Mouse (Mus musculus): ENCODE results near the gene Auts2. TPM values are rescaled to one million over a fixed set of nuclear protein-coding genes. Genes with fewer than 3 reads are reported as not detected.

Gene Auts2
- polyA plus RNA-seq, 1 experiment from 2014 or later = 70.3 TPM

DNA sequence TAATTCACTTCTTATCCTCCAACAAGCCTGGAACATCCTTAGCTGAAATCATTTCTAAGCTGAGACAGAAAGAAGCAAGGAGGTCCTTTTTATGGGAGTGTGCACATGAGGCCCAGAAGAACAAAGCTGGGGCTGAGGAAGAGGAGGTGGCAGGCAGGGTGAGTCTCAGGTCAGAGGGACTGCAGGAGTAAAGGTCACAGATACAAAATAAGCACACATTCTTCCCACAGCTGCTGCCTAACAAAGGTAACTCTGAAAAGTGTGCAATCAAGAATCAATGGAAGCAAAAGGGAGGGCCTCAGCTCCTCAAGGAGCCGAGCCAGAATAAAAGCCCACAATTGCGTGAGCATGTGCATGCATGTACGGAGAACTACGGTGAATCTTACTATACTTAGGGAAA, 51.6 kb downstream of the Auts2 start:
- H3K9me3 ChIP-seq (ENCODE audit: control insufficient read depth, low read length) = no peaks in the 10 kb centered on the region
- no peak overlapping the region for H3K4me2 ChIP-seq (replicated peaks; ENCODE audit: low read depth, low read length)
- no peaks in the 10 kb centered on the region; the same call in none of the 2 replicates for H3K4me1 ChIP-seq (replicated peaks; ENCODE audit: control insufficient read depth, insufficient read depth, low read length)
- H3K4me3 ChIP-seq (ENCODE audit: low read depth, low read length) = no peak overlapping the region
- no peak overlapping the region for H3K27ac ChIP-seq (ENCODE audit: low read depth, low read length)
- WGBS = 21% methylated on average over 4 of the region's 4 CpGs
- DNase-seq (ENCODE audit: low spot score) (no peak), ATAC-seq (ENCODE audit: low FRiP score) (no peak)
- H3K36me3 ChIP-seq (ENCODE audit: control insufficient read depth, insufficient read depth, low read length) = no peaks in the 10 kb centered on the region
- H3K27me3 ChIP-seq (ENCODE audit: control insufficient read depth, insufficient read depth, low read length) = no peaks in the 10 kb centered on the region
- no peak overlapping the region for H3K9ac ChIP-seq (ENCODE audit: low read depth, low read length)

DNA sequence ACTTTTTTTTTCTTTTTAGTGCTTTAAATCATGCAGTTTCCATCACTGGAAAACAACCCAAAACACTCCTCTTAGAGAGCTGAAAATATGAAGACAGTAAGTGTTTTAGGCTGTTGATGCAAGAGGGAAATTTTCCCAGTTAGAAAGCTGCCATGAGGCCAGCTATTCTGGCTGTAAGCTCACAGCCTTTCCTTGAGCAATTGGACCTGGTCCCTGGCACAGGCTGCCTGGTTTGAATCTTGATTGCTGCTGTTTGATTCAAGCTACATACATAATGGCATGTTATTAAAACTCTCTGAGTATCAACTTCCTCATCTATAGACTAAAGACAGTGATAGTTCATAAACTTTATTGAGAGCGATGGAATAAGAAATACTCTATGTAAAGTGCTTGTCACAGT, 52.8 kb downstream of the Auts2 start:
- no peaks in the 10 kb centered on the region for H3K9me3 ChIP-seq (ENCODE audit: control insufficient read depth, low read length)
- no peak for ATAC-seq (ENCODE audit: low FRiP score)
- no peaks in the 10 kb centered on the region; the same call in none of the 2 replicates for H3K4me1 ChIP-seq (replicated peaks; ENCODE audit: control insufficient read depth, insufficient read depth, low read length)
- H3K27me3 ChIP-seq (ENCODE audit: control insufficient read depth, insufficient read depth, low read length) = no peaks in the 10 kb centered on the region
- H3K27ac ChIP-seq (ENCODE audit: low read depth, low read length) = no peak overlapping the region
- H3K4me2 ChIP-seq (replicated peaks; ENCODE audit: low read depth, low read length) = no peak overlapping the region
- no peak overlapping the region for H3K4me3 ChIP-seq (ENCODE audit: low read depth, low read length)
- 95% methylated on average over 1 of the region's 1 CpGs for WGBS
- no peak overlapping the region for H3K9ac ChIP-seq (ENCODE audit: low read depth, low read length)
- H3K36me3 ChIP-seq (ENCODE audit: control insufficient read depth, insufficient read depth, low read length) = no peaks in the 10 kb centered on the region
- no peak for DNase-seq (ENCODE audit: low spot score)

DNA sequence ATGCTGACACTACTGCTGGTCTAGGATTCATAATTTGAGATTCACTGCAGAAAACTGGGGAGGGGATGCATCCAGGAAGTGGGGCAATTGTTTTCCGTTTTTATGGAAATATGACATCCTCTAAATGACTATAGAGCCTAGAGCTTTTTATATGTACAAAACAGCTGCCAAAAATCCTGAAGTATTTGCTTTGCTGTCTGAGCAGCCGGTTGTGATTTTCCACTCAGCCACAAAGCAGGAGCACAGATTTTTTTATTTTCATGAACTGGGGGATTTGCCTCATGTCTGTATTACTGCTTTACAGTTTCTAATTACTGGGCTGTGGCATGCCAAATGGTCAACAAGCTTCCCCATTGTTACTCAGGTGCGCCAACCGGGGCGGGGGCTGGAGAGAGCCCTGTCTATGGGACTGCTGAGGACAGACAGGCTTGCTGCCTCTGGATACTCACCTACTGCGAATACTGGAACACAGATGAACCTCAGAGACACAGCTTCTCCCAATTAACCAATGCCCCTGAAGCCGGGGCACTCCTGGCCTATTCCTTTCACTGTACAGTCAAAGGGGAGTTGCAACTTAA, 53.3 kb downstream of the Auts2 start:
- Histone ChIP-seq H3K4me1 (replicated peaks; ENCODE audit: control insufficient read depth, insufficient read depth, low read length) (no peaks in the 10 kb centered on the region; the same call in none of the 2 replicates), H3K4me3 (ENCODE audit: low read depth, low read length) (no peak overlapping the region), H3K9ac (ENCODE audit: low read depth, low read length) (no peak overlapping the region), H3K36me3 (ENCODE audit: control insufficient read depth, insufficient read depth, low read length) (no peaks in the 10 kb centered on the region), H3K4me2 (replicated peaks; ENCODE audit: low read depth, low read length) (no peak overlapping the region), H3K27ac (ENCODE audit: low read depth, low read length) (no peak overlapping the region), H3K9me3 (ENCODE audit: control insufficient read depth, low read length) (no peaks in the 10 kb centered on the region), H3K27me3 (ENCODE audit: control insufficient read depth, insufficient read depth, low read length) (no peaks in the 10 kb centered on the region)
- 72% methylated on average over 7 of the region's 7 CpGs for WGBS
- DNase-seq (ENCODE audit: low spot score) (no peak), ATAC-seq (ENCODE audit: low FRiP score) (no peak)

DNA sequence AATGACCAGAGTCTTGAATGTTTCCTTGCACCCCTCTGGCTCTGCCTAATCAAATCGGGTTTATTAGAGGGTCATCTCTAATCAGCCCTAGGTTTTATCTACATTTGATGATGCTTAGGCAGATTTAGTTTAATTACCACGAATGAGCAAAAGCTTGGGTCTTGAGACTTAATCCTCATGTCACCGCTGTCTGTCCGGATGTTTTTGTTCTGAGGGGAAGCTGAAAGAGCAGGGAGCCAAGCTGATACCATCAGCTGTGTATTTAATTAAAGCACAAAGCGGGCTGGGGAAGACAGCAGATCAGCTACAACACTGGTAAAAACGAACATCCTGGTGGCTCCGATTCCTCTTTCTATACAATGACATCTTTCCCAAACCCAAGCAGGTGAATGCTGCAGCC, 56.3 kb downstream of the Auts2 start:
- WGBS = 51% methylated on average over 7 of the region's 7 CpGs
- Histone ChIP-seq H3K4me3 (ENCODE audit: low read depth, low read length) (no peak overlapping the region), H3K9ac (ENCODE audit: low read depth, low read length) (no peak overlapping the region), H3K27me3 (ENCODE audit: control insufficient read depth, insufficient read depth, low read length) (no peaks in the 10 kb centered on the region), H3K36me3 (ENCODE audit: control insufficient read depth, insufficient read depth, low read length) (no peaks in the 10 kb centered on the region), H3K4me1 (replicated peaks; ENCODE audit: control insufficient read depth, insufficient read depth, low read length) (no peaks in the 10 kb centered on the region; the same call in none of the 2 replicates), H3K9me3 (ENCODE audit: control insufficient read depth, low read length) (no peaks in the 10 kb centered on the region), H3K27ac (ENCODE audit: low read depth, low read length) (no peak overlapping the region), H3K4me2 (replicated peaks; ENCODE audit: low read depth, low read length) (no peak overlapping the region)
- ATAC-seq (ENCODE audit: low FRiP score) = no peak
- no peak for DNase-seq (ENCODE audit: low spot score)

- no peak overlapping the region for H3K27ac ChIP-seq (ENCODE audit: low read depth, low read length)
- no peaks in the 10 kb centered on the region; the same call in 1 of the 2 replicates for H3K4me1 ChIP-seq (replicated peaks; ENCODE audit: control insufficient read depth, insufficient read depth, low read length)
- DNase-seq (ENCODE audit: low spot score) (no peak), ATAC-seq (ENCODE audit: low FRiP score) (no peak)
- H3K9me3 ChIP-seq (ENCODE audit: control insufficient read depth, low read length) = no peaks in the 10 kb centered on the region
- no peak overlapping the region for H3K4me2 ChIP-seq (replicated peaks; ENCODE audit: low read depth, low read length)
- no peak overlapping the region for H3K9ac ChIP-seq (ENCODE audit: low read depth, low read length)
- 86% methylated on average over 6 of the region's 6 CpGs for WGBS
- H3K4me3 ChIP-seq (ENCODE audit: low read depth, low read length) = no peak overlapping the region
- no peaks in the 10 kb centered on the region for H3K27me3 ChIP-seq (ENCODE audit: control insufficient read depth, insufficient read depth, low read length)
- H3K36me3 ChIP-seq (ENCODE audit: control insufficient read depth, insufficient read depth, low read length) = no peaks in the 10 kb centered on the region
Observed at GRCm38 (mm10) chr5:132485994-132486393, 57.1 kb downstream of the Auts2 start.

- Histone ChIP-seq H3K27ac (ENCODE audit: low read depth, low read length) (no peak overlapping the region), H3K27me3 (ENCODE audit: control insufficient read depth, insufficient read depth, low read length) (no peaks in the 10 kb centered on the region), H3K4me1 (replicated peaks; ENCODE audit: control insufficient read depth, insufficient read depth, low read length) (no peaks in the 10 kb centered on the region; the same call in 1 of the 2 replicates), H3K36me3 (ENCODE audit: control insufficient read depth, insufficient read depth, low read length) (no peaks in the 10 kb centered on the region), H3K4me3 (ENCODE audit: low read depth, low read length) (no peak overlapping the region), H3K9me3 (ENCODE audit: control insufficient read depth, low read length) (no peaks in the 10 kb centered on the region), H3K9ac (ENCODE audit: low read depth, low read length) (no peak overlapping the region), H3K4me2 (replicated peaks; ENCODE audit: low read depth, low read length) (no peak overlapping the region)
- 89% methylated on average over 3 of the region's 3 CpGs for WGBS
- DNase-seq (ENCODE audit: low spot score) (no peak), ATAC-seq (ENCODE audit: low FRiP score) (no peak)
Observed at GRCm38 (mm10) chr5:132485448-132485847, 57.7 kb downstream of the Auts2 start.

- Histone ChIP-seq H3K27me3 (ENCODE audit: control insufficient read depth, insufficient read depth, low read length) (no peaks in the 10 kb centered on the region), H3K4me1 (replicated peaks; ENCODE audit: control insufficient read depth, insufficient read depth, low read length) (no peaks in the 10 kb centered on the region), H3K9me3 (ENCODE audit: control insufficient read depth, low read length) (no peaks in the 10 kb centered on the region), H3K9ac (ENCODE audit: low read depth, low read length) (no peak overlapping the region), H3K4me3 (ENCODE audit: low read depth, low read length) (no peak overlapping the region), H3K27ac (ENCODE audit: low read depth, low read length) (no peak overlapping the region), H3K4me2 (replicated peaks; ENCODE audit: low read depth, low read length) (no peak overlapping the region), H3K36me3 (ENCODE audit: control insufficient read depth, insufficient read depth, low read length) (no peaks in the 10 kb centered on the region)
- 72% methylated on average over 3 of the region's 3 CpGs for WGBS
- ATAC-seq (ENCODE audit: low FRiP score) (no peak), DNase-seq (ENCODE audit: low spot score) (no peak)
Observed at GRCm38 (mm10) chr5:132481476-132481875, 61.7 kb downstream of the Auts2 start.

GRCm38 (mm10) chr5:132480461-132480860, 62.7 kb downstream of the Auts2 start:
- ATAC-seq (ENCODE audit: low FRiP score) (no peak), DNase-seq (ENCODE audit: low spot score) (no peak)
- H3K4me1 ChIP-seq (replicated peaks; ENCODE audit: control insufficient read depth, insufficient read depth, low read length) = no peaks in the 10 kb centered on the region
- H3K27ac ChIP-seq (ENCODE audit: low read depth, low read length) = no peak overlapping the region
- H3K9me3 ChIP-seq (ENCODE audit: control insufficient read depth, low read length) = no peaks in the 10 kb centered on the region
- H3K4me2 ChIP-seq (replicated peaks; ENCODE audit: low read depth, low read length) = no peak overlapping the region
- H3K9ac ChIP-seq (ENCODE audit: low read depth, low read length) = no peak overlapping the region
- H3K4me3 ChIP-seq (ENCODE audit: low read depth, low read length) = no peak overlapping the region
- H3K36me3 ChIP-seq (ENCODE audit: control insufficient read depth, insufficient read depth, low read length) = no peaks in the 10 kb centered on the region
- no peaks in the 10 kb centered on the region for H3K27me3 ChIP-seq (ENCODE audit: control insufficient read depth, insufficient read depth, low read length)
- WGBS = 72% methylated on average over 6 of the region's 6 CpGs

DNA sequence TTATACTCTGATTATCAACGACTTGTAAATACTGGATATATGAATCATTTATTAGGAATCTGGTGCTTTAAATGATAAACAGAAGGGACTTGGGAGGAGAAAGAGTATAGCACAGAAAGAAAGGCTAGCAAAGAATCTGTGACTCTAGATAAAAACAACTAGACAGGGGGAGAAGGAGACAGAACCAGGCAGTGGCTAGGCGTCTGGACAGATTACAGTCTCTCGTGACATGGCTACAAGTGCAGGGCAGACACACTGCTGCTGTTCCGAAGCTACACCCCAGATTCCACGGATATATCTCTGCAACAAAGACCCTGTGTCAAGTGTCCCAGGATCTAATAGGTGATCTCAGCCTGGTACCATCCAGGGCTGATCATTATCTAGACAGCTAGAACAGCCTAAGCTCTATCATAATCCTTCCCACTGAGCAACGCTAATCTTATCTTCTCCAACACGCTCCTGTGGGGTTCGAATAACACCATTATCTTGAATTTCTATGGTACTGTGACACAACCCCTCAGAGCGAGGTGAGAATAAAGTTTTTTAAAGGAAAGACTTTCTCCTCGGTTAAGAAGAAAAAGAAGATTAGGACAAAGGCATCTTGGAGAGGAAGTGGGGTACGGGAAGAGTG, 63.8 kb downstream of the Auts2 start:
- ATAC-seq (ENCODE audit: low FRiP score) = no peak
- WGBS = 72% methylated on average over 11 of the region's 11 CpGs

More for the DNA sequence above, 63.8 kb downstream of the Auts2 start:
- Histone ChIP-seq H3K9ac (ENCODE audit: low read depth, low read length) (no peak overlapping the region), H3K27ac (ENCODE audit: low read depth, low read length) (no peak overlapping the region), H3K36me3 (ENCODE audit: control insufficient read depth, insufficient read depth, low read length) (no peaks in the 10 kb centered on the region), H3K4me1 (replicated peaks; ENCODE audit: control insufficient read depth, insufficient read depth, low read length) (no peaks in the 10 kb centered on the region), H3K9me3 (ENCODE audit: control insufficient read depth, low read length) (no peaks in the 10 kb centered on the region), H3K4me2 (replicated peaks; ENCODE audit: low read depth, low read length) (no peak overlapping the region), H3K4me3 (ENCODE audit: low read depth, low read length) (no peak overlapping the region), H3K27me3 (ENCODE audit: control insufficient read depth, insufficient read depth, low read length) (no peaks in the 10 kb centered on the region)
- DNase-seq (ENCODE audit: low spot score) = no peak

All from hindbrain, embryonic 11.5 days (tissue).